Mouse (Mus musculus) MEL (cell line): ENCODE data around the gene Dnajc7. TPM values are rescaled to one million over a fixed set of nuclear protein-coding genes. Genes with fewer than 3 reads are reported as not detected.
A peak's percentile ranks its signal among the peaks of the same experiment; 100 is the strongest.

Source experiments
- DNase-seq: peaks from one replicate; pipeline ENCODE4 v3.0.0; 2011; ENCODE audit warnings: low read depth, low spot score
- H3K27ac ChIP-seq: 2 replicates; pipeline ENCODE4 v1.5.1; 2012; ENCODE audit warnings: low read depth, mild to moderate bottlenecking, control low read depth, low read length, moderate library complexity; ENCODE audit not compliant: control insufficient read depth
- H3K27me3 ChIP-seq, 2 experiments: fragments of 150-350 bp in 1 of 2; sonication (generic) in 1 of 2; 2 replicates each; pipeline ENCODE4 v1.6.1; 2012; ENCODE audit warnings: low read length in 2 of 2, mild to moderate bottlenecking in 2 of 2, improper control_type of control experiment in 1 of 2, moderate library complexity in 1 of 2; ENCODE audit not compliant: insufficient read depth in 2 of 2, control insufficient read depth in 1 of 2
- H3K36me3 ChIP-seq, 2 experiments: 2 replicates each; pipeline ENCODE4 v1.6.1; 2012 to 2014; ENCODE audit warnings: low read length in 2 of 2, improper control_type of control experiment in 1 of 2, inconsistent platforms in 1 of 2, mild to moderate bottlenecking in 1 of 2; ENCODE audit not compliant: insufficient read depth in 2 of 2, control insufficient read depth in 1 of 2
- H3K4me1 ChIP-seq, 2 experiments: fragments of 150-350 bp in 1 of 2; sonication (generic) in 1 of 2; 2 replicates each; pipeline ENCODE4 v1.6.1; 2012; ENCODE audit warnings: low read length in 2 of 2, improper control_type of control experiment in 1 of 2, mild to moderate bottlenecking in 1 of 2; ENCODE audit not compliant: insufficient read depth in 2 of 2, control insufficient read depth in 1 of 2
- H3K4me3 ChIP-seq, 2 experiments: fragments of 150-350 bp in 1 of 2; sonication (generic) in 1 of 2; 2 replicates each; pipeline ENCODE4 v1.5.1; 2012; ENCODE audit warnings: low read depth in 2 of 2, low read length in 2 of 2, mild to moderate bottlenecking in 2 of 2, moderate library complexity in 2 of 2, control low read depth in 1 of 2, improper control_type of control experiment in 1 of 2; ENCODE audit not compliant: control insufficient read depth in 1 of 2, insufficient read depth in 1 of 2
- H3K79me2 ChIP-seq: 2 replicates; pipeline ENCODE4 v1.6.1; 2012; ENCODE audit warnings: mild to moderate bottlenecking, low read length, moderate library complexity; ENCODE audit not compliant: control insufficient read depth, poor library complexity, insufficient read depth
- H3K9ac ChIP-seq: 2 replicates; pipeline ENCODE4 v1.6.1; 2012; ENCODE audit warnings: low read depth, mild to moderate bottlenecking, control low read depth, low read length, moderate library complexity; ENCODE audit not compliant: control insufficient read depth, poor library complexity, severe bottlenecking
- H3K9me3 ChIP-seq: fragments of 150-350 bp; sonication (generic); replicated peaks from 2 replicates; pipeline ENCODE4 v1.6.1; 2012; ENCODE audit warnings: mild to moderate bottlenecking, low read length, improper control_type of control experiment, moderate library complexity; ENCODE audit not compliant: insufficient read depth
- CTCF ChIP-seq, 3 experiments: IDR thresholded peaks in 2 of 3; conservative IDR thresholded peaks in 1 of 3; 2 replicates each; pipeline ENCODE4 v1.5.1; 2011 to 2012; ENCODE audit warnings: low read length in 3 of 3, low read depth in 2 of 3, mild to moderate bottlenecking in 2 of 3, improper control_type of control experiment in 1 of 3, inconsistent platforms in 1 of 3, mixed read lengths in 1 of 3, moderate library complexity in 1 of 3; ENCODE audit not compliant: control insufficient read depth in 1 of 3, insufficient read depth in 1 of 3, poor library complexity in 1 of 3, severe bottlenecking in 1 of 3
- ELF1 ChIP-seq: IDR thresholded peaks from 2 replicates; pipeline ENCODE4 v1.6.1; 2014; ENCODE audit warnings: low read depth, mild to moderate bottlenecking, inconsistent platforms, low read length, improper control_type of control experiment, moderate library complexity
- ETS1 ChIP-seq: IDR thresholded peaks from 2 replicates; pipeline ENCODE4 v1.6.1; 2012; ENCODE audit warnings: low read depth, mild to moderate bottlenecking, inconsistent platforms, low read length, improper control_type of control experiment, moderate library complexity
- GABPA ChIP-seq: IDR thresholded peaks from 2 replicates; pipeline ENCODE4 v1.6.1; 2012; ENCODE audit warnings: low read depth, mild to moderate bottlenecking, inconsistent platforms, low read length, improper control_type of control experiment, moderate library complexity
- HCFC1 ChIP-seq: IDR thresholded peaks from 2 replicates; pipeline ENCODE4 v1.6.1; 2012; ENCODE audit warnings: low read depth, mild to moderate bottlenecking, inconsistent platforms, low read length, improper control_type of control experiment, moderate library complexity
- JUND ChIP-seq: IDR thresholded peaks from 2 replicates; pipeline ENCODE4 v1.6.1; 2011; ENCODE audit warnings: low read depth, mild to moderate bottlenecking, improper control_type of control experiment, low read length
- MAX ChIP-seq: IDR thresholded peaks from 2 replicates; pipeline ENCODE4 v1.6.1; 2011; ENCODE audit warnings: low read length, improper control_type of control experiment
- MXI1 ChIP-seq: IDR thresholded peaks from 2 replicates; pipeline ENCODE4 v1.6.1; 2011; ENCODE audit warnings: mild to moderate bottlenecking, low read depth, low read length, improper control_type of control experiment
- MYC ChIP-seq: IDR thresholded peaks from 2 replicates; pipeline ENCODE4 v1.6.1; 2011; ENCODE audit warnings: low read depth, mild to moderate bottlenecking, low read length, improper control_type of control experiment, moderate library complexity
- NRF1 ChIP-seq: IDR thresholded peaks from 2 replicates; pipeline ENCODE4 v1.6.1; 2014; ENCODE audit warnings: low read depth, mild to moderate bottlenecking, inconsistent platforms, low read length, improper control_type of control experiment, moderate library complexity; ENCODE audit not compliant: poor library complexity, insufficient read depth, severe bottlenecking
- POLR2AphosphoS2 ChIP-seq: IDR thresholded peaks from 2 replicates; pipeline ENCODE4 v1.6.1; 2011; ENCODE audit warnings: low read length, improper control_type of control experiment
- RAD21 ChIP-seq: IDR thresholded peaks from 2 replicates; pipeline ENCODE4 v1.6.1; 2011; ENCODE audit warnings: mild to moderate bottlenecking, low read depth, low read length, improper control_type of control experiment
- SMC3 ChIP-seq: IDR thresholded peaks from 2 replicates; pipeline ENCODE4 v1.6.1; 2011; ENCODE audit warnings: low read depth, low read length, improper control_type of control experiment
- TBP ChIP-seq: IDR thresholded peaks from 2 replicates; pipeline ENCODE4 v1.8.0; 2011; ENCODE audit warnings: low read depth, low read length, improper control_type of control experiment
- TCF12 ChIP-seq: IDR thresholded peaks from 2 replicates; pipeline ENCODE4 v1.6.1; 2014; ENCODE audit warnings: low read depth, mild to moderate bottlenecking, inconsistent platforms, low read length, improper control_type of control experiment, moderate library complexity
- UBTF ChIP-seq: IDR thresholded peaks from 2 replicates; pipeline ENCODE4 v1.6.1; 2012; ENCODE audit warnings: low read depth, mild to moderate bottlenecking, inconsistent platforms, low read length, improper control_type of control experiment, moderate library complexity, borderline replicate concordance; ENCODE audit not compliant: insufficient read depth
- ZC3H11A ChIP-seq: IDR thresholded peaks from 2 replicates; pipeline ENCODE4 v1.6.1; 2012; ENCODE audit warnings: low read depth, mild to moderate bottlenecking, inconsistent platforms, low read length, improper control_type of control experiment
- ZMIZ1 ChIP-seq: IDR thresholded peaks from 2 replicates; pipeline ENCODE4 v1.6.1; 2012; ENCODE audit warnings: low read depth, mild to moderate bottlenecking, inconsistent platforms, low read length, improper control_type of control experiment, moderate library complexity
- polyA plus RNA-seq, 2 experiments: library from polyadenylated mRNA; stranded (reverse) in 1 of 2; unstranded in 1 of 2; fragments of >175 nt in 1 of 2; fragments of >200 nt in 1 of 2; gene quantifications; 2 replicates each; pipeline versions ENCODE4 v1.2.1 to v1.2.4; 2012; ENCODE audit warnings: low replicate concordance in 2 of 2, low read depth in 1 of 2; ENCODE audit not compliant: insufficient read length in 2 of 2, insufficient read depth in 1 of 2, missing spikeins in 1 of 2
- total RNA-seq: library from RNA; depleted of rRNA; stranded (reverse); fragments of 300-350 nt; gene quantifications from 2 replicates; pipeline ENCODE4 v1.2.3, GENCODE M21; 2012

Gene Dnajc7
- total and polyA plus RNA-seq, 3 experiments, result 230 to 452 (median 346) TPM

DNA sequence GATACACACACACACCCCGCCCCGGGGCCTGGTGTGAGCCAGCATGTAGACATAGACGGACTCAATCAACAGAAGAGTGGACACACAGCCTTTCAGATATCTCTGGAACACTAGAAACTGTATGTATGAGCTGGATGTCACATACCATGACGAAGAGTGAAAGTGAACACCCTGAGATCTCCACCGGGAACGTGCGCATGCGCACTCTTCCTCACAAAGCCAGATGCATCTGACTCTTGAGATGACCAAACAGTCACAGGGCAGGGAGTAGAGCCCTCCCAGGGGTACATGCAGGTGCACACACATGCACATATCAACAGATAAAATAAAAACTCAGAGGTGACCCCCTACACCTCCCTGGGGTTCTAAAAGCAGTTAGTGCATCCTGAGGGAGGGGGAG lies 28.4 kb upstream of the Dnajc7 start:
- Histone ChIP-seq H3K9me3 (no peaks in the 10 kb centered on the region), H3K79me2 (no peaks in the 10 kb centered on the region), H3K27ac (no peak overlapping the region), H3K9ac (no peak overlapping the region), H3K4me3 (no peak overlapping the region), H3K36me3 (no peaks in the 10 kb centered on the region), H3K27me3 (peaks cover 2 to 12% of the 10 kb centered on the region in 2 experiments), H3K4me1 (no peaks in the 10 kb centered on the region)
- DNase-seq, result no peak
- TF ChIP-seq MYC (no peak), JUND (no peak), MAX (no peak), TCF12 (no peak), NRF1 (no peak), MXI1 (no peak), ZMIZ1 (no peak), ETS1 (no peak)

DNA sequence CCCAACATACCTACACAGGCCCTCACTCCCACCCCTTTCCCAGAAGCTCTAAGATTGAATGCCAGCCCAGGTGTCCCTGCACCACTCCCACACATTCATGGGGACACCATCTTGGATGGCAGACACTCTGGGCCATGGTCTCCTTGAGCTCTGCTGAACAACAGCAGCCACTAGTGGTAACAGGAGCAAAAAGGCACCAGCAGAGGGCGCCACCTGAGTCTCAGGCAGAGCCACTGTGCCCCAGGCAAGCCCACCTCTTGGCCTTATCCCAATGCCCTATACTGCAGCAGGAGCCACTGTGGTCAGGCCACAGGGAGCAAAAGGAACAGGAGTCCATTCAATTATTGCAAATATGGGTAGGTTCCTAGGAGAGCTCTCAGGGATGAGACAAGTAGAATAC lies 26.3 kb upstream of the Dnajc7 start:
- no peaks in the 10 kb centered on the region for H3K36me3 ChIP-seq
- no peak overlapping the region for H3K9ac ChIP-seq
- H3K27ac ChIP-seq, result no peak overlapping the region
- no peak overlapping the region for H3K4me3 ChIP-seq
- no peaks in the 10 kb centered on the region for H3K79me2 ChIP-seq
- DNase-seq, result peak; percentile 86
- TF ChIP-seq POLR2AphosphoS2 (no peak), CTCF (IDR thresholded peaks at IDR 0.05 in 2 of 3, conservative IDR thresholded peaks at IDR 0.05 in 1 of 3; ENCODE audit: control insufficient read depth in 1 of 3, insufficient read depth in 1 of 3, low read depth in 2 of 3, low read length in 3 of 3, poor library complexity in 1 of 3, severe bottlenecking in 1 of 3) (peak in 2 of 3 experiments; percentile 84 to 97), SMC3 (peak; percentile 85), ZC3H11A (peak; percentile 43; the same call in 1 of the 2 replicates), TBP (no peak), HCFC1 (no peak), ETS1 (no peak), ELF1 (no peak), UBTF (no peak), GABPA (no peak), RAD21 (peak; percentile 56)
- H3K27me3 ChIP-seq, result peaks cover 4 to 12% of the 10 kb centered on the region in 2 experiments
- no peaks in the 10 kb centered on the region for H3K4me1 ChIP-seq
- no peaks in the 10 kb centered on the region for H3K9me3 ChIP-seq
